Mouse (Mus musculus): ENCODE measurements around the gene Ddx31. TPM values are rescaled to one million over a fixed set of nuclear protein-coding genes. Genes with fewer than 3 reads are reported as not detected.
A peak's percentile ranks its signal among the peaks of the same experiment; 100 is the strongest.

Ddx31 gene
- polyA plus RNA-seq, 1 experiment from 2014 or later, result 14.1 TPM

- WGBS, result under 1% methylated on average over 50 of the region's 50 CpGs
- Histone ChIP-seq H3K27me3 (peaks cover 96% of the 10 kb centered on the region), H3K4me2 (peak overlapping the region; percentile 15; the same call in 1 of the 2 replicates), H3K9me3 (no peaks in the 10 kb centered on the region), H3K36me3 (no peaks in the 10 kb centered on the region), H3K4me3 (peak overlapping the region; percentile 27), H3K4me1 (replicated peaks) (peaks cover 30% of the 10 kb centered on the region), H3K27ac (no peak overlapping the region), H3K9ac (peak overlapping the region; percentile 51; the same call in 1 of the 2 replicates)
- ATAC-seq (ENCODE audit: low FRiP score), result no peak
These were observed 75.7 kb downstream of the Ddx31 start for GRCm38 (mm10) chr2:28915768-28916512.

- WGBS, result 2% methylated on average over 18 of the region's 18 CpGs
- Histone ChIP-seq H3K27me3 (peaks cover 96% of the 10 kb centered on the region), H3K4me1 (replicated peaks) (peaks cover 24% of the 10 kb centered on the region), H3K4me2 (peak within 1 kb of the TSS; percentile 40), H3K27ac (no peak within 1 kb of the TSS), H3K4me3 (peak within 1 kb of the TSS; percentile 27), H3K36me3 (no peaks in the 10 kb centered on the region), H3K9ac (peak within 1 kb of the TSS; percentile 51; the same call in 1 of the 2 replicates), H3K9me3 (no peaks in the 10 kb centered on the region)
- no peak for ATAC-seq (ENCODE audit: low FRiP score)
These were observed 76.3 kb downstream of the Ddx31 start, which contains the start of gene Barhl1 for GRCm38 (mm10) chr2:28916513-28916865. Gene Barhl1, minus strand, starts transcription at chr2:28916668.

DNA sequence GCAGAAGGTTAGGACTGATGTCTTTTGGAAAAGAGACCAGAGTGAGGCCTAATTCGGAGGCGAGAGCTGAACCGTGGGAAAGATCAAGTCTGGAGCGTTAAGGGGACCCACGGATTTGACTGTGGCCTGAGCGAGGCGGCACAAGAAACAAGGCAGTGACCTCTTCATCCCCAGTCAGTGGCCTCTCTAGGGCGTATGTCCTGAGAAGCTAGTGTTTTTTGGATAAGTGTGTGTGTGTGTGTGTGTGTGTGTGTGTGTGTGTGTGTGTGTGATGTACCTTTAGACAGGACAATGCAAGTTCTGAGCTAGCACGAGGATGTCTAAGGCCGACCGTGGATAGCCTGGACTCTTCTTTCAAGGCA, 76.9 kb downstream of the Ddx31 start:
- ATAC-seq (ENCODE audit: low FRiP score), result no peak
- Histone ChIP-seq H3K36me3 (no peaks in the 10 kb centered on the region), H3K4me1 (replicated peaks) (peaks cover 19% of the 10 kb centered on the region), H3K27ac (no peak overlapping the region), H3K9me3 (no peaks in the 10 kb centered on the region), H3K9ac (no peak overlapping the region), H3K4me3 (peak overlapping the region; percentile 20), H3K4me2 (peak overlapping the region; percentile 40; the same call in 1 of the 2 replicates), H3K27me3 (peaks cover 96% of the 10 kb centered on the region)
- WGBS, result 5% methylated on average over 11 of the region's 11 CpGs

- Histone ChIP-seq H3K4me2 (peak overlapping the region; percentile 40), H3K27me3 (peaks cover 98% of the 10 kb centered on the region), H3K36me3 (no peaks in the 10 kb centered on the region), H3K9me3 (no peaks in the 10 kb centered on the region), H3K4me3 (peak overlapping the region; percentile 20), H3K27ac (no peak overlapping the region), H3K9ac (0 out of 2 replicates have a peak overlapping the region, but pooled peaks have one; percentile 35), H3K4me1 (replicated peaks) (peaks cover 15% of the 10 kb centered on the region)
- no peak for ATAC-seq (ENCODE audit: low FRiP score)
- WGBS, result under 1% methylated on average over 73 of the region's 73 CpGs
These were observed 77.5 kb downstream of the Ddx31 start for GRCm38 (mm10) chr2:28917518-28918361.

DNA sequence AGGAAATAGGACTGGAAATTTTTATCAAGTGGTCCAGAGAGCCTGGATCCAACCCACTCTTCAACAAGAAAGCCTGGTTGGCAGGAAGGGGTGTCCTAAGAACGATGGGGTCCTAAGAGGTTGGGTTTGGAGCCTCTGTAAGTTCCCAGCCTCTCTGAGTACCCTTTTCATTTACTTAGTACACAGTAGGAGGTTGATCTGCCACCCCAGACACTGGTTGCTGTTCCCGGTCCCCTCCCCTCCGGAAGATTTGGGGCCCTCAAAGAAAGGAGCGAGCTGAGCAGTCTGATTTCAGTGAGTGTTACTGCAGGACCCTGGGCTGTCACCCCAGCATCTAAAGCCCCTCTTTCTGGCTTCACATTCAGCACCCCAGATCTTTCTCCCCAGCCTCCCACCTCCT, 78.8 kb downstream of the Ddx31 start:
- H3K4me2 ChIP-seq, result no peak overlapping the region
- no peak overlapping the region for H3K27ac ChIP-seq
- WGBS, result under 1% methylated on average over 4 of the region's 4 CpGs

DNA sequence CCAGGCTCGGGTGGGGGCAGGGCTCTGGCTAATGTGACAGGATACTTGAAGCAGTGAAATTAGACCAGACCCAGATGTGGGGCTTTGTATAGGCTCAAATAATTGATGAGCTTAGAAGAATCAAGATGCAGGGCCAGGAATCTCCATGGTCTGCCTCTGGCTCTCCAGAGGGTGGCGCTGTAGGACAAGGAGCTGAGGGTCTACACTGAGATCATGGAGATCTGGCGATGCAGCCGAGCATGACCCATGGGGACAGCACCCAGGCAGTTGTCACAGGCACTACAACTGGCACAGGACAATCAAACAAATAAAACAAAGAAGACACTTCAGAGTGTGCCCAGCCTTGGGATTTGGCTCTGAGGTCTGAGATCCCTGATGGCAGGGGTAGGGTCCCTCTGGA, 83.7 kb downstream of the Ddx31 start:
- Histone ChIP-seq H3K4me2 (no peak overlapping the region), H3K4me1 (replicated peaks) (no peaks in the 10 kb centered on the region), H3K27me3 (peaks cover 95% of the 10 kb centered on the region), H3K9ac (no peak overlapping the region), H3K9me3 (no peaks in the 10 kb centered on the region), H3K36me3 (no peaks in the 10 kb centered on the region), H3K4me3 (no peak overlapping the region), H3K27ac (no peak overlapping the region)
- ATAC-seq (ENCODE audit: low FRiP score), result peak; percentile 74
- WGBS, result 0% methylated on average over 4 of the region's 4 CpGs

More for the DNA sequence above, 78.8 kb downstream of the Ddx31 start:
- Histone ChIP-seq H3K9ac (no peak overlapping the region), H3K9me3 (no peaks in the 10 kb centered on the region), H3K4me1 (replicated peaks) (peaks cover 15% of the 10 kb centered on the region), H3K36me3 (no peaks in the 10 kb centered on the region), H3K4me3 (no peak overlapping the region), H3K27me3 (peaks cover 97% of the 10 kb centered on the region)
- ATAC-seq (ENCODE audit: low FRiP score), result no peak

DNA sequence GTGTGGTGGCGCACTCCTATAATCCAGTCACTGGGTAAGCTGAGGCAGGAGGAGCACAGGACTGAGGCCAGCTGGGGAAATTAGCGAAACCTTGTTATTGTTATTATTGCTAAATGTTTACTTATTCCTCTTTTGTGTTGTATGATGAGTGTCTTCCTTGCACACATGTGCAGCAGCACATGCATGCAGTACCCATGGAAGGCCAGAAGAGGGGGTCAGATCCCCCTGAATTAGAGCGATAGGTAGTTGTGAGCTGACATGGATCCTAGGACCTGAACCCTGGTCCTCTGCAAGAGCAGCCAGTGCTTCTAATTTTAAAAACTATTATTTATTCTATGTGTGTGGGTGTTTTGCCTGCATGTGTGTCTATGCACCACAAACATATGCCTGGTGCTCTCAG, 90.4 kb downstream of the Ddx31 start:
- 95% methylated on average over 3 of the region's 3 CpGs for WGBS
- Histone ChIP-seq H3K27ac (no peak overlapping the region), H3K4me1 (replicated peaks) (no peaks in the 10 kb centered on the region), H3K27me3 (peaks cover 64% of the 10 kb centered on the region), H3K9ac (no peak overlapping the region), H3K36me3 (no peaks in the 10 kb centered on the region), H3K4me3 (no peak overlapping the region), H3K4me2 (no peak overlapping the region), H3K9me3 (no peaks in the 10 kb centered on the region)
- ATAC-seq (ENCODE audit: low FRiP score), result no peak

DNA sequence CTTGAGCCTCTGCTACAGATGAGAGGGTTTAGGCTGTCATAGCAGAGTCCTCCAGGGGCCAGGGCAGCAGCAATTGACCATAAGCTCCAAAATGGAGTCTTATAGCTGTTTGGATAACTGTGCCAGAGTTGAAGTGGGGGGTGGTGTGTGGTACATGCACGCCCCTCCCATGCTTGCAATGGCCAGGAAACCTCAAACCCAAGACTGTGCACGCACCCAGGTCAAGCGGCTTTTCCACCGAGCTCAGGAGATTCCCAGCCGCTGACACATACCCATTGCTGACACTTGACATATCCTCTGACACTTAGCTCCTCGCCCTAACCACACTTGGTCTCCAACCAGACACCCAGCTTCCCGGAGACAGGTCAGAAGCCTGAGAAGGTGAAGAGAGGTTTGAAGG, 98.8 kb downstream of the Ddx31 start:
- peaks cover 52% of the 10 kb centered on the region for H3K27me3 ChIP-seq
- WGBS, result 87% methylated on average over 7 of the region's 7 CpGs
- H3K4me1 ChIP-seq (replicated peaks), result peaks cover 14% of the 10 kb centered on the region
- no peak overlapping the region for H3K9ac ChIP-seq
- H3K27ac ChIP-seq, result no peak overlapping the region
- H3K4me2 ChIP-seq, result no peak overlapping the region
- no peak for ATAC-seq (ENCODE audit: low FRiP score)
- no peaks in the 10 kb centered on the region for H3K36me3 ChIP-seq
- H3K4me3 ChIP-seq, result no peak overlapping the region
- no peaks in the 10 kb centered on the region for H3K9me3 ChIP-seq

GRCm38 (mm10) chr2:28943666-28944516, 103.7 kb downstream of the Ddx31 start:
- Histone ChIP-seq H3K9me3 (no peaks in the 10 kb centered on the region), H3K36me3 (no peaks in the 10 kb centered on the region), H3K4me2 (peak overlapping the region; percentile 39), H3K4me1 (replicated peaks) (peaks cover 28% of the 10 kb centered on the region), H3K9ac (peak overlapping the region; percentile 63), H3K4me3 (no peak overlapping the region), H3K27me3 (peaks cover 59% of the 10 kb centered on the region), H3K27ac (peak overlapping the region; percentile 35)
- 17% methylated on average over 30 of the region's 30 CpGs for WGBS
- ATAC-seq (ENCODE audit: low FRiP score), result no peak

GRCm38 (mm10) chr2:28945388-28945787, 105.2 kb downstream of the Ddx31 start:
- no peak for ATAC-seq (ENCODE audit: low FRiP score)
- H3K27me3 ChIP-seq, result peaks cover 51% of the 10 kb centered on the region
- no peak overlapping the region for H3K9ac ChIP-seq
- H3K4me2 ChIP-seq, result no peak overlapping the region
- H3K36me3 ChIP-seq, result no peaks in the 10 kb centered on the region
- WGBS, result 39% methylated on average over 6 of the region's 6 CpGs
- no peak overlapping the region for H3K4me3 ChIP-seq
- H3K9me3 ChIP-seq, result no peaks in the 10 kb centered on the region
- H3K4me1 ChIP-seq (replicated peaks), result peaks cover 28% of the 10 kb centered on the region
- no peak overlapping the region for H3K27ac ChIP-seq

- no peak for ATAC-seq (ENCODE audit: low FRiP score)
- Histone ChIP-seq H3K27me3 (peaks cover 45% of the 10 kb centered on the region), H3K4me1 (replicated peaks) (peaks cover 28% of the 10 kb centered on the region), H3K36me3 (no peaks in the 10 kb centered on the region), H3K9me3 (no peaks in the 10 kb centered on the region), H3K9ac (no peak overlapping the region), H3K27ac (no peak overlapping the region), H3K4me3 (no peak overlapping the region), H3K4me2 (no peak overlapping the region)
- WGBS, result 75% methylated on average over 3 of the region's 3 CpGs
These were observed 106.1 kb downstream of the Ddx31 start for GRCm38 (mm10) chr2:28946312-28946711.

GRCm38 (mm10) chr2:28952981-28953380, 112.8 kb downstream of the Ddx31 start:
- Histone ChIP-seq H3K4me3 (no peak overlapping the region), H3K27ac (no peak overlapping the region), H3K4me1 (replicated peaks) (peaks cover 4% of the 10 kb centered on the region; the same call in 1 of the 2 replicates), H3K36me3 (no peaks in the 10 kb centered on the region), H3K9me3 (no peaks in the 10 kb centered on the region), H3K9ac (no peak overlapping the region), H3K4me2 (no peak overlapping the region), H3K27me3 (peaks cover 51% of the 10 kb centered on the region)
- 27% methylated on average over 8 of the region's 8 CpGs for WGBS
- no peak for ATAC-seq (ENCODE audit: low FRiP score)

Measured in hindbrain, embryonic 13.5 days (tissue).